Mouse (Mus musculus): ENCODE results near the gene H60b. TPM values are rescaled to one million over a fixed set of nuclear protein-coding genes. Genes with fewer than 3 reads are reported as not detected.
"Not testable (repeated sequence)": the region's sequence is repeated elsewhere in the genome, so short reads cannot be mapped to it uniquely, and the experiment has no call there.

H60b gene
- total and polyA plus RNA-seq, 2 experiments from 2014 or later, result 0.44 TPM; not detected in 1

GRCm38 (mm10) chr10:22212012-22212696 lies 53.8 kb downstream of the H60b start:
- 6% methylated on average over 8 of the region's 11 CpGs for WGBS
- ATAC-seq, result peak; percentile 66; the same call in 1 of the 2 replicates

GRCm38 (mm10) chr10:22223474-22224349 lies 65.3 kb downstream of the H60b start:
- not testable (repeated sequence) for H3K4me1 ChIP-seq (ENCODE audit: insufficient read depth, low read length); H3K4me3 ChIP-seq (ENCODE audit: low read length); H3K9me3 ChIP-seq (ENCODE audit: low read length); H3K27me3 ChIP-seq (ENCODE audit: insufficient read depth, low read length); H3K36me3 ChIP-seq (ENCODE audit: insufficient read depth, low read length); H3K4me2 ChIP-seq (ENCODE audit: low read depth, low read length); H3K9ac ChIP-seq (replicated peaks; ENCODE audit: low read length); DNase-seq (ENCODE audit: low spot score); H3K27ac ChIP-seq
- WGBS, result no CpG with 5 or more reads among the region's 7 CpGs
- peak; percentile 68 for ATAC-seq

More at GRCm38 (mm10) chr10:22212012-22212696, 53.8 kb downstream of the H60b start:
- not testable (repeated sequence) for H3K9me3 ChIP-seq (ENCODE audit: low read length); H3K27ac ChIP-seq; H3K9ac ChIP-seq (replicated peaks; ENCODE audit: low read length); H3K4me2 ChIP-seq (ENCODE audit: low read depth, low read length); H3K36me3 ChIP-seq (ENCODE audit: insufficient read depth, low read length); H3K27me3 ChIP-seq (ENCODE audit: insufficient read depth, low read length); H3K4me1 ChIP-seq (ENCODE audit: insufficient read depth, low read length); H3K4me3 ChIP-seq (ENCODE audit: low read length)
- peak; percentile 53 for TF ChIP-seq CTCF (IDR thresholded peaks at IDR 0.05; ENCODE audit: low read depth)
- DNase-seq (ENCODE audit: low spot score), result peak; percentile 19

GRCm38 (mm10) chr10:22265060-22265459 lies 106.7 kb downstream of the H60b start:
- Histone ChIP-seq H3K36me3 (ENCODE audit: insufficient read depth, low read length) (no peaks in the 10 kb centered on the region), H3K4me3 (ENCODE audit: low read length) (no peak overlapping the region), H3K4me2 (ENCODE audit: low read depth, low read length) (no peak overlapping the region), H3K9me3 (ENCODE audit: low read length) (0 out of 2 replicates have a peak, but pooled peaks cover 3% of the 10 kb centered on the region), H3K27me3 (ENCODE audit: insufficient read depth, low read length) (no peaks in the 10 kb centered on the region), H3K27ac (no peak overlapping the region), H3K4me1 (ENCODE audit: insufficient read depth, low read length) (no peaks in the 10 kb centered on the region), H3K9ac (replicated peaks; ENCODE audit: low read length) (no peak overlapping the region)
- TF ChIP-seq CTCF (IDR thresholded peaks at IDR 0.05; ENCODE audit: low read depth), result no peak
- WGBS, result 93% methylated on average over 8 of the region's 8 CpGs
- DNase-seq (ENCODE audit: low spot score), result no peak
- no peak for ATAC-seq

GRCm38 (mm10) chr10:22270879-22271786 lies 112.7 kb downstream of the H60b start:
- DNase-seq (ENCODE audit: low spot score); H3K27me3 ChIP-seq (ENCODE audit: insufficient read depth, low read length); H3K4me3 ChIP-seq (ENCODE audit: low read length); H3K4me1 ChIP-seq (ENCODE audit: insufficient read depth, low read length); H3K9me3 ChIP-seq (ENCODE audit: low read length); H3K27ac ChIP-seq; H3K36me3 ChIP-seq (ENCODE audit: insufficient read depth, low read length); H3K4me2 ChIP-seq (ENCODE audit: low read depth, low read length); H3K9ac ChIP-seq (replicated peaks; ENCODE audit: low read length): not testable (repeated sequence)
- 7% methylated on average over 7 of the region's 8 CpGs for WGBS
- peak; percentile 48; the same call in 1 of the 2 replicates for ATAC-seq

GRCm38 (mm10) chr10:22272914-22273683 lies 114.7 kb downstream of the H60b start:
- H3K9me3 ChIP-seq (ENCODE audit: low read length); H3K36me3 ChIP-seq (ENCODE audit: insufficient read depth, low read length); H3K9ac ChIP-seq (replicated peaks; ENCODE audit: low read length); H3K27me3 ChIP-seq (ENCODE audit: insufficient read depth, low read length); H3K4me1 ChIP-seq (ENCODE audit: insufficient read depth, low read length); H3K27ac ChIP-seq: not testable (repeated sequence)
- 2% methylated on average over 33 of the region's 37 CpGs for WGBS
- ATAC-seq, result peak; percentile 71
- peak; percentile 8 for DNase-seq (ENCODE audit: low spot score)
- Histone ChIP-seq H3K4me3 (ENCODE audit: low read length) (peak overlapping the region; percentile 45), H3K4me2 (ENCODE audit: low read depth, low read length) (peak overlapping the region; percentile 80)
